13 mouse cellular contexts compared by ENCODE assay signal in genomic region chr11:83819806-83820483, GRCm38 (mm10). TPM values are rescaled to one million over a fixed set of nuclear protein-coding genes. Genes with fewer than 3 reads are reported as not detected.
DNase-seq lines count a peak whose midpoint lies in the region; ATAC-seq lines count a peak whose summit lies in the region.
"Had no signal": no experiment of that assay in that cellular context is flagged by ENCODE, and none has a peak within 500 bp of the region (broad histone marks: within the 10 kb centered on the region; RNA-seq: fewer than 3 reads in every experiment).

No protein-coding gene starts in this region.

- H3K4me3 ChIP-seq in lung, embryonic 15.5 days: no peak overlapping the region
- H3K4me3 ChIP-seq in intestine, embryonic 15.5 days (replicated peaks): no peak overlapping the region
- no peak overlapping the region for H3K4me3 ChIP-seq in stomach, embryonic 14.5 days (ENCODE audit: low read depth, low read length)
- H3K4me3 ChIP-seq: layer of hippocampus, adult 2 months; liver, embryonic 15.5 days had no signal

- H3K4me2 ChIP-seq in lung, embryonic 15.5 days: no peak overlapping the region
- H3K4me2 ChIP-seq in intestine, embryonic 15.5 days (replicated peaks): peak overlapping the region; percentile 30
- no peak overlapping the region for H3K4me2 ChIP-seq in stomach, embryonic 14.5 days (replicated peaks; ENCODE audit: low read depth, low read length)
- H3K4me2 ChIP-seq: liver, embryonic 15.5 days had no signal

- peak; percentile 73; the same call in 1 of the 2 replicates for ATAC-seq in lung, embryonic 15.5 days (ENCODE audit: borderline replicate concordance, extremely low read depth, low FRiP score, low TSS enrichment)
- ATAC-seq in intestine, embryonic 15.5 days: peak; percentile 94
- peak; percentile 74 for ATAC-seq in stomach, embryonic 14.5 days (ENCODE audit: insufficient number of reproducible peaks, insufficient read depth, low FRiP score, low read depth)
- ATAC-seq in erythroid progenitor cell, adult 5-6 weeks (replicated peaks; ENCODE audit: low FRiP score, poor library complexity, severe bottlenecking): no peak

- H3K9me3 ChIP-seq in lung, embryonic 15.5 days: no peaks in the 10 kb centered on the region
- no peaks in the 10 kb centered on the region for H3K9me3 ChIP-seq in intestine, embryonic 15.5 days
- no peaks in the 10 kb centered on the region for H3K9me3 ChIP-seq in stomach, embryonic 14.5 days (ENCODE audit: control insufficient read depth, low read depth, low read length)
- H3K9me3 ChIP-seq: liver, embryonic 15.5 days had no signal

- H3K4me1 ChIP-seq in lung, embryonic 15.5 days: peaks cover 14% of the 10 kb centered on the region
- 0 out of 2 replicates have a peak, but pooled peaks cover 3% of the 10 kb centered on the region for H3K4me1 ChIP-seq in intestine, embryonic 15.5 days (replicated peaks)
- H3K4me1 ChIP-seq in stomach, embryonic 14.5 days (ENCODE audit: control insufficient read depth, insufficient read depth, low read length): no peaks in the 10 kb centered on the region
- H3K4me1 ChIP-seq: liver, embryonic 15.5 days had no signal

- 46% methylated on average over 10 of the region's 10 CpGs for WGBS in lung, embryonic 15.5 days
- WGBS in intestine, embryonic 15.5 days: 49% methylated on average over 10 of the region's 10 CpGs
- 53% methylated on average over 10 of the region's 10 CpGs for WGBS in stomach, embryonic 14.5 days

- no peaks in the 10 kb centered on the region for H3K36me3 ChIP-seq in lung, embryonic 15.5 days
- H3K36me3 ChIP-seq in intestine, embryonic 15.5 days: no peaks in the 10 kb centered on the region
- no peaks in the 10 kb centered on the region for H3K36me3 ChIP-seq in stomach, embryonic 14.5 days (ENCODE audit: control insufficient read depth, insufficient read depth, low read length)
- H3K36me3 ChIP-seq: liver, embryonic 15.5 days had no signal

- DNase-seq in lung, postnatal 14 days: no peak
- peak; percentile 91 for DNase-seq in kidney, postnatal 10 days
- DNase-seq in layer of hippocampus, postnatal 14 days (ENCODE audit: low spot score in 2 of 2): no peak
- no peak for DNase-seq in layer of hippocampus, postnatal 10 days (ENCODE audit: low spot score in 2 of 2)
- DNase-seq: gastrocnemius, postnatal 36 days; heart, postnatal 14 days had no signal

- H3K27ac ChIP-seq in lung, embryonic 15.5 days: peak overlapping the region; percentile 77
- H3K27ac ChIP-seq in intestine, embryonic 15.5 days: peak overlapping the region; percentile 48; the same call in 1 of the 2 replicates
- peak overlapping the region; percentile 27; the same call in 1 of the 2 replicates for H3K27ac ChIP-seq in stomach, embryonic 14.5 days (ENCODE audit: low read length)
- H3K27ac ChIP-seq: layer of hippocampus, adult 2 months; liver, embryonic 15.5 days had no signal

- H3K9ac ChIP-seq in lung, embryonic 15.5 days: no peak overlapping the region
- no peak overlapping the region for H3K9ac ChIP-seq in intestine, embryonic 15.5 days
- no peak overlapping the region for H3K9ac ChIP-seq in stomach, embryonic 14.5 days (replicated peaks; ENCODE audit: low read depth, low read length)
- H3K9ac ChIP-seq: liver, embryonic 15.5 days had no signal

- H3K27me3 ChIP-seq in lung, embryonic 15.5 days: no peaks in the 10 kb centered on the region
- no peaks in the 10 kb centered on the region for H3K27me3 ChIP-seq in intestine, embryonic 15.5 days (replicated peaks)
- no peaks in the 10 kb centered on the region for H3K27me3 ChIP-seq in stomach, embryonic 14.5 days (ENCODE audit: control insufficient read depth, insufficient read depth, low read length)
- H3K27me3 ChIP-seq: liver, embryonic 15.5 days had no signal

RNA-seq across cellular contexts. Expression of gene Hnf1b, which starts 29.9 kb away (rescaled TPM):
- polyA plus RNA-seq in lung, embryonic 15.5 days (2015; fragmentation: Nextera tagmentation; extraction: Ambion mirVana): 8.3 and 9.5 TPM in 2 replicates
- 9.3 and 11.2 TPM in 2 replicates for polyA plus RNA-seq in intestine, embryonic 15.5 days (2015; fragmentation: Nextera tagmentation; extraction: Ambion mirVana)
- 6.4 and 8.2 TPM in 2 replicates for polyA plus RNA-seq in stomach, embryonic 14.5 days (2014; fragmentation: Nextera tagmentation; extraction: Ambion mirVana)
- under 1 TPM; 0.23 to 0.31 TPM for total RNA-seq in layer of hippocampus, postnatal 14 days (2021)
- total RNA-seq in erythroid progenitor cell, adult 5-6 weeks (2015; ENCODE audit: low replicate concordance): not detected in 2 replicates
- total RNA-seq in erythroid progenitor cell, adult 5-6 weeks (2017; ENCODE audit: low replicate concordance): not detected in 2 replicates
- under 1 TPM in 1 of 2 experiments, not detected in 1; 0.21 TPM for total RNA-seq in layer of hippocampus, postnatal 10 days (2021)
- total RNA-seq: common myeloid progenitor, adult 5-6 weeks; gastrocnemius, postnatal 36 days; heart, postnatal 14 days had no signal

Comparison
In these comparisons a context has a peak if more than half of its experiments do, and no peak if none do; other contexts are left out.
1. H3K27ac ChIP-seq: peak in every context shown above with its lines; median percentile 77 in lung, embryonic 15.5 days; 48 in intestine, embryonic 15.5 days; 27 in stomach, embryonic 14.5 days.